Mouse (Mus musculus) thymus, adult 18-20 months (tissue): ENCODE data around the gene Tmem50a.

Source experiments
- DNase-seq, 2 experiments: peaks; one replicate each; pipeline ENCODE4 v3.0.0; 2022; ENCODE audit warnings: mixed read lengths in 2 of 2

Tmem50a gene

DNA sequence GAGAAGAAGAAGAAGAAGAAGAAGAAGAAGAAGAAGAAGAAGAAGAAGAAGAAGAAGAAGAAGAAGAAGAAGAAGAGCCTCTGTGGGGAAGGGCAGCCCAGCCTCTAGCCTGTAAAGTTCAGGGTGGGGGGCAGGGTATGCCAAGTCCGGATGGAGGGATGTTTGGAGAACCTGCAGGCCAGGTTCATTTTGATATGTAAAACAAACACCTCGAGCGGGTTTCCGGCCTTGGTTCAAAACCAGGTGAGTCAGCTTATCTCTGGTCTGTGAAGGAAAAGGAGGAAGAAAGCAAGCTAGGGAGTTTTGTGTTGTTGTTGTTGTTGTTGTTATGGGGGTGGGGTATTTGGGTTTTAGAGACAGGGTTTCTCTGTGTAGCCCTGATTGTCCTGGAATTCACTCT, 43.3 kb downstream of the Tmem50a start:
- DNase-seq = no peak

DNA sequence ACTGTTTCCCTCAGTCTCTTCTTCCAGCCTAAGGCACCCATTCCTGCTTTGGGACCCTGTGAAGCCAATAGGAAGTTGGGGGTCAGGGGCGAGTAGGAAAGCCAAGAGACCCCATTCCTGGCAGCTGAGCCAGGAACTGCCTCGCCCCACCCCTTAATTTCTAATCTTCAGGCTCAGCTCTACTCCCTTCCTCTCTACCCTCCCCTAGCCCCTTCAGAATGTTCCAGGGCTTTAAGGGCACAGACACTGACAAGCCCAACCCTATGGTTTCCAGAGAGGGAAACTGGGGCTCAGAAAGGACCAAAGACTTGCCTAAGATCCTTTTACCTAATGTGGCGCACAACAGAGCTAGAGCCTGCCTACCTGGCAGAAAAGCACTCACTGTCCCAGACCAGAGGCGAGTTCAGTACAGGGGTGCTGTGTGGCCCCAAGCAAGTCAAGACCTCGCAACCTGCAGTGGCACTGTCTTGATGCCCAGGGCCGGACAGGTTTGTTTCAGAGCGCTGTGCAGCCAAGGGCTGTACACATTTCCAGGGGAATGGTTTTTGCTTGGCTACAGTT, 44.9 kb downstream of the Tmem50a start:
- no peak for DNase-seq

DNA sequence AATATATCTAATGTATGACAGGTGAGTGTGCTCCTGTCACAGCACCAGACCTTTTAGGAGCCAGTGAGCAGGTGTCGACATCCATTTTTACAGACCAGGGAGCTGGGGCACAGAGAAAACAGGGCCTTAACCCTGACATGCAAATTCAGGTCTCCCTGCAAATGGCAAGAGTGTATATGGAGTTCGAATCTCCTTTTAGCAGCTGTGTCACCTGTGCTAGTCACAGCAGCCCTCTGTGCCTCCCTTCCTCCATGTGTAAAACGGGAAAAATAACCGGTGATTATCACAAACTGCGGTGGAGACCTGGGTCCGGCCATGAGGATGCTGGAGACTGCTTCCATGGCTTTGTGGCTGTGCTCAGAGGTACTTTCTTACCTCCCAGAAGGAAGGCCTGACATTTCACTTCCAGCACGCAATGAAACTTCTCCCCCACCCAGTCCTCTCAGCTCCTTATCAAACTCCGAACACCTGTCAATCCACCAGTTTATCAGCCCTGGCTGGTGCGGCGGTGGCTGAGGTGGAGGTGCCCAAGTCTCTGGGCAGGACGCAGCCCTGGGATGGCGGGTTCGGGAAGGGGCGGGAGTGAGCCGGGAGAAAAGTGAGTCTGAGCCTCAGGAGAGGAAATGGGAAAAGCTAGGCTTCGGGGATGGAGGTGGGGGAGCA, 45.6 kb downstream of the Tmem50a start:
- DNase-seq = no peak

DNA sequence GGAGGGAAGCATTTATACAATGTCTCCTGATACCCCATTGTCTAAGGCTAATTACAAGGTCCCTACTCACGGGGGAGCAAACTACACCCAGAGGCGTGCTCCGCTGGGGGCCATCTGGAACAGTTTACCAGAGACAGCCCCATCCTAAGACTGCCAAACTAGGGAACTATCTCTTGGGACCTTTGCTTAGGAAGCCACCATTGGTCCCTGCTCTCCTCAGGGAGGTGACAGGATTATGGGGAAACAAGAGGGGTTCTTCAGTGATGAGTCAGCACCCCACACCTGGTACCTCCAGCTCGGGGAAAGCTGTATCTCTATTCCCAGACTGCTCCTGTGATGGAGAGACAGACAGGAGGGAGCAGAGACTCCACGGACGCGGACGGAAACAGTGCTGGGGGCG, 46.3 kb downstream of the Tmem50a start:
- no peak for DNase-seq

DNA sequence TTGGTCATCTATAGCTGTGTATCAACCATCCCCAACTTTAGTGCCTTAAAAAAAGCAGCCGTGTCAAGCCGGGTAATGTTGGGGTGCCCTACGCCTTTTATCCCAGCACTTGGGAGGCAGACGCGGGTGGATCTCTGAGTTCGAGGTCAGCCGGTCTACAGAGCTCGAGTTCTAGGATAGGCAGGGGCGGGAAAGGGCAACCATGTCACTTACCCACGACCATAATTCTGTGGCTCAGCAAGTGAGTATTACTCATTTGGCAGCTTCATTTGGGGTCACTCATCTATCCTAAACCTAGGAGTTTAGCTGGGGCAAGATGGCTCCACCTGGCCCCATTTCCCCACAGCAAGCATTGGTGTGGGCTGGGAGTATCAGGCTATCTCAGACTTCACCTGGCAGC, 46.8 kb downstream of the Tmem50a start:
- DNase-seq = no peak

DNA sequence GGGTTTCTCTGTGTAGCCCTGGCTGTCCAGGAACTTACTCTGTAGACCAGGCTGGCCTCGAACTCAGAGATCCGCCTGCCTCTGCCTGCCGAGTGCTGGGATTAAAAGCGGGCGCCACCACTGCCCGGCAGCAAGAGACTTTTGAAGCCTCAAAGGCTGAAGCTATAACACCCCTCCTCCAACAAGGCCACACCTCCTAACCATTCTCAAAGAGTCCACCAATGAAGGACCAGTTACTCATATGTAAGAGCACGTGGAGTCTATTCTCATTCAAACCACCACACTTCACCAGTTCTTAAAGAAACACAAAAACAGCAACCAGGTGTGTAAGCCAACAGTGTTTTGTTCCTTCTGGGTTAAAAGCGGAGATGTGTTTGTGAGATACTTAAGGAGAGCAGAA, 47.2 kb downstream of the Tmem50a start:
- no peak for DNase-seq

DNA sequence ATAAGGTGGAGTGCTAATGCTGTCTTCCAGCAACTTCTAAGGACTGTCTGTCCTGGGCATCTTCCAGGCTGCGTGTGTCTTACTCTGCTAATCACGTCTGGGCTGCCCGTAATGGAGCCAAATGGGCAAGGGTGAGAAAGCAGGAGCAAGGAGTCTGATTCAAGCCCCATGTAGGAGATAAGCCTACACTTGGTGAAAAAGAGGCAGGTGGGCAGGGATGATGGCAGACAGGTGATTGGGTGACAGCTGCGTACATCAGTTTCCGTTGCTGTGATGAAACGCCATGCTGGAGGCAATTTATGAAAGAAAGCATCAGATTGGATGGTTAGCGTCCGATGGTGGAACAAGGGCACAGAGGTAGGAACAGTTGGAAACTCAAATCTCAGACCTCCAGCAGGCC, 47.6 kb downstream of the Tmem50a start:
- no peak for DNase-seq

DNA sequence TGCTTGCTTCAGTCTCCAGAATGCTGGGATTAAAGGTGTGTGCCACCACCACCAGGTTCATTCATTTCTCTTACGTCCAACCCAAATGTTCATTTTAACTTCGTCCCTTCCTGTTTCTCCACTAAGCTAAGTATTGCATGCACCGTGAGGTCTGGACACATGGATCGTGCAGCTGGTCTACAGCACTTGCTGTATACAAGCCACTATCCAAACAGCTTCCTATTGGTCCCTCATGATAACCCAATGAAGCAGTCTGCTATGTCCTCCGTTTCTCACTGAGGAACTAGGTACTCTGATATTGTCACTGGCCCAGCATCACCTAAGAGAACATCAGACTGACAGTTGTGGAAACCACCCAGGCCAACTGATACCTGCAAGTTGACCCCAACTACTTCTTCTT, 49.0 kb downstream of the Tmem50a start:
- no peak for DNase-seq

DNA sequence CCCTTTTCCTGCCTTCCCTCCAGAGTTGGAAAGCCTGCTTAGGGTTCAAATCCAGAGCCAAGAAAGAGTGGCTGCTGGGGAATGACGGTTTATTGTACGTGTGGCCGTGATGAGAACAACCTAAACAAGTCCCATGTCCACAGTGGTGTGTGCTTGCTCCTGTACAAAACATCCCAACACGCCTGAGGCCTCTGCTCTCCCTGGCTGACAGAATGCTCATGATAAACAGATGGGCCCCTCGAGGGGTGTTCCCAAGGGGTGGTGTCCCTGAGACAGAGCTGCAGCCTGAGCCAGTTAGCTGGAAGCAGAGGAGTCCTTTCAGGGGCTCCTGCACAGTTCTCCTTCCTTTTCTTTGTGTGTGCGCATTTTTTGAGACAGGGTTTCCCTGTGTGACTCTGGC, 49.5 kb downstream of the Tmem50a start:
- no peak for DNase-seq

DNA sequence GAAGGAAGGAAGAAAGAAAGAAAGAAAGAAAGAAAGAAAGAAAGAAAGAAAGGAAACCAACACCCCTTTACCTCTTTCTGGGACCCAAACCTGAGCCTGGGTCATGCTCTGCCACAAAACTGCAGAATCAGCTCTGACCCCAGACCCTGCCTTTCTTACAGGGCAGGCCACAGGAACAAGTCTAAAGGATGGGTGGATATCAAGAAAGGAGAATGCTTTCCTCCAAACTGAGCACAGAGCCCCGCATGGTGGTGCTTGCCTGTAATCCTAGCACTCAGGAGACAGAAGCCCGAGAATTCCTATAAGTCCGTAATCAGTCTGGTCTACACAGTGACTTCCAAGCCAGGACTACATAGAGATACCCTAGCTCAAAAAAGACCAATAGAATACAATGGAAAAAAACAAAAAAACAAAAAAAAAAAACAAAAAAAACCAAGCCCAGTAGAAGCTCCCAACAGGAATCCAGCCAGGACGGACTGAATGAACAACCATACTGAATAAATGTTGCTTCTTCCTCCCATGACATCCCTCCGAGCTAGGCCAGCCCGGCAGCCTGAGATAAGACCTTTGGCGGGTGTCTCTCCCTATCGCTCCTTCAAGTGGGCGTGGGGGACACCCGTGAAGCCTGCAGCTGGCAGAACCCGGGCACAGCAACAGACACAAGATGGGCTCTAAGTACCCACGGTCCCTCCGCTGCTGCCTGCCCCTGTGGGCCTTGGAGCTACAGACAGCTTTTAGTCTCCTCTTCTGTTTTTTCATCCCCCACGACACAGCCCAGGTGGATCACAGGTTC, 50.7 kb downstream of the Tmem50a start, which contains the start of gene Rhd:
Rhd (plus strand) TSS at position 600 of the 793 bp plus-strand sequence.
- no peak for DNase-seq

DNA sequence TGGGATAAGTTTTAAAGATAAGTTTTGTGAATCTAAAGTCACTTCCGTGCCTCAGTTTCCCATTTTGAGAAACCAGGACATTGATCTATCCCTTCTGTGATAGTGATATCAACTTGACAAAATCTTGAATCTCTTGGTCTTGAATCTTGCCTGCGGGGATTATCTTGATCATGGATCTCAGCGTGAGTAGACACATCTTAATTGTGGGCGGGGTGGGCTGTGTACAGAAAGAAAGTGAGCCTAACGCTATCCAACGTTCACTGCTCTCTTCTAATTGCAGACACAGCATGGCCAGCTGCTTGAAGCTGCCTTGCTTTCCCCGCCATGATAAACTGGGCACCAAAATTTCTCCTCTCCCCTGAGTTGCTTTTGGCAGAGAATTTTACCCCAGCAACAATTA, 51.8 kb downstream of the Tmem50a start:
- DNase-seq = no peak

DNA sequence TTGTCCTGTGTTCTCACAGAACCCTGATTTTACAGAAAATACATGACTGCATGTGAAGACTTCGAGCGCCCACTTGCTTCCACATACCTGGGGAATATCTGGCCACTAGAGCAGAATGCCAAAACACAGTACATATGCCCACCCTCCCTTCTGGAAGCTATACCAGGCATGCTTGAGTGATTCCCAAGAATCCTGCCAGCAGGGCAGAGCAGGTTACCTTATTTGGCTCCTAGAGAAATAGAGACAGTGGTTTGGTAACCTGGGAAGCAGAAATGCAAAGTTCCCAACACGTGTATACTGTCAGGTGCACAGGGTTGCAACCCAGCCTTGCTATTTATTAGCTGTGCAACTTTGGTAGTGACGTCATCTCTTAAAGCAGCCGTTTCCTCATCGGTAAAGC, 52.9 kb downstream of the Tmem50a start:
- DNase-seq = no peak

DNA sequence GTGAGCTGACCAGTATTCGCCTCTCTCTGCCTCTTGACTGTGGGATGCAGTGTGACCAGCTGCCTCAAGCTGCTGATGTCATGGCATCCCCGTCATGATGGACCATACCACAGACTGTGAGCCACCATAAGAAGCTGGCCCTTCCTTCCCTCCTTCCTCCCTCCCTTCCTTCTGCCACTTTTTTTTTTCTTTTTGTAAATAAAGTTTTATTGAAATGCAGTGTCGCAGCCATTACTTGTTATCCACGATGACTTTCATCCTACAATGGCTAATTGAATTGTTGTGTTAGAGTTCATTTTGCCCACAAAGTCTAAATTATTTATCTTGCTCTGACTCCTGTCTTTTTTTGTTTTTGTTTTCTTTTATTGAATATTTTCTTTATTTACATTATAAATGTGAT, 56.3 kb downstream of the Tmem50a start:
- no peak for DNase-seq

DNA sequence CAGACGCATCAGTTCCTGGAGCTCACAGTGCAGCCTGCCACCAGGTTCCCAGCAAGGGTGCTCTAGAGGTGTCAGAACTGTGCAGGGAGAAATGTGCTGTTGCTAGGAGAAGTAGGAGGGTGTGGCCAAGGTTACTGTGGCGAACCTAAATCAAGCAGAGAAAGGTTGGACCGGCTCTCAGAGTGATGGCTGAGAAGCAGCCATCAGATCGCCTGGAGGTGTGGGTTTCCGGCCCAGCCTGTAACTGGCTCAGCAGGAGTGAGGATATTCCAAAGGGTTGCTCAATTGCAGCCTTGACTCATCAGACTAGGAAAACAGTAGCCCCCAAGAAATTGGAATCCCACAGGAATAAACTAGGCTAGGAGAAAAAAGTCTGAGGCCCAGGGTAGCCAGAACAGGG, 58.3 kb downstream of the Tmem50a start:
- DNase-seq = no peak

DNA sequence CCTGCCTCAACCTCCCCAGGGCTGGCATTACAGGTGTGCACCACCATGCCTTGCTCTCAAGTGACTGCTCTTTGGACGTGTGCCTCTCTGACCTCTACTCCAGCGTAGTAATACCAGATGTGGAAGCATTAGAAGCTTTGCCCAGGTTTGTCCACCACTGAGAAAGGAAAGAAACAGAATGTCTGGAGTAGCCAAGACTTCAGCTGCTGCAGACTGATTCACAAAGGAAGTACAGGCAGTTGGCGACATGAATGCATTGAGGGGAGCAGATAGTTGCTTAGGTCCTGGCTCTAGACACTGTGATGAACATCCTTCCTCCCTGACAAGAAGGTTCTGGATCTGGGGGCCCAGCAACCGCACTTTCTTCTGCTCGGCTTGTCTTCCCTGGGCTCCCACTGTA, 58.8 kb downstream of the Tmem50a start:
- no peak for DNase-seq

DNA sequence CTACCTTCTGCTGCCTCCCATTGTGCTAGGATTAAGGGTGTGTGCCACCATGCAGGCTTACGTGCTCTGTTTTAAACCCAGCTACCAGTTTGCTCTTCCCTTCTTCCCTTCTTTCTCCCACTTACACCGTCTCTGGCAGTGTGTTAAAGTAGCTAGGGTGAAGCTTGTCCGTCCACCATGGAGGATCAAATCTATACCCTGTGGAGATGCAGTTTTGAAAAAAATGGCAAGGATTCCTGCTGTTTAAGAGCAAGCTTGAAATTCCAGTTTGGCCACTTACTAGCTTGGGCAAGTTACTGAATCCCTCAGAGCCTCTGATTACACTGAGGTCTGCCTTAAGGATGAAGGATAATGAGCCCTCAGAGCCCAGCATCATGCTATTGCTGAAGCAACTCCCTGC, 59.5 kb downstream of the Tmem50a start:
- DNase-seq = no peak

DNA sequence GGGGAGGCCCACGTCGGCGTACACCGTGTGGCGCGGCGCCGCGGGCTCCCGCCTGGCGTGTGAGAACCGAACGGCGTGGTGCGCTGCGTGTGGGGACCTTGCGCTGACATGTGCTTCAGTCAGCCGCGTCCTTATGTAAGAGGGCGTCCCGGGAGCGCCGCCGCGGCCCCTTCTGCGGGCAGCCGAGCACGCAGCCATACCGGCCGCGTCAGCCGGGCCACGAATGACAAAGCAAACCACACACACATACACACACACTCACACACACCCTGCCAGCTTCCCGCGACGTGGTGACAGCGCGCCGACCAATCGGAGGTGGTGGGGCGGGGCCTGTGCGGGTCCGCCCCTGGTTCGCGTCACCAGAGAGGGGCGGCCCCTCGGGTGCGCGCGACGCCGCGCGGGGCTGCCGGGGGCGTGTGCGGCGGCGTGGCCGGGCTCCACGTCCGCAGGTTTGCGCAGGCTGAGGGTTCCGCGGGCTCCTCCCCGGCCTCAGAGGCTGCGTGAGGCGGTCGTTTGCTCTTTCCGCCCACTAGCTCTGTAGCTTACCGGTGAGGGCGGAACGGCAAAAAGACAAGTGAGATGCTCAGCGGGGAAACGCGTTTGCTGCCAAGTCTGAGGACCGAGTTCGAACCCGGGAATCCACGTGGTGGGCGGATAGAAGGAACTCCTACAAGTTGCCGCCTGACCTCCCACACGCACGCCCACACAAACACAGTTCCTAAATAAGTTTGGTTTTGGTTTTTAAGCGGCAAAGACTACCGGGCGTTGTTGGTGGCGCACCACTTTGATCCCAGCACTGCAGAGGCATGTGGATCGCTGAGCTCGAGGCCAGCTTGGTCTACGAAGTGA, 61.0 kb downstream of the Tmem50a start:
- peak; percentile 83 to 86 for DNase-seq

DNA sequence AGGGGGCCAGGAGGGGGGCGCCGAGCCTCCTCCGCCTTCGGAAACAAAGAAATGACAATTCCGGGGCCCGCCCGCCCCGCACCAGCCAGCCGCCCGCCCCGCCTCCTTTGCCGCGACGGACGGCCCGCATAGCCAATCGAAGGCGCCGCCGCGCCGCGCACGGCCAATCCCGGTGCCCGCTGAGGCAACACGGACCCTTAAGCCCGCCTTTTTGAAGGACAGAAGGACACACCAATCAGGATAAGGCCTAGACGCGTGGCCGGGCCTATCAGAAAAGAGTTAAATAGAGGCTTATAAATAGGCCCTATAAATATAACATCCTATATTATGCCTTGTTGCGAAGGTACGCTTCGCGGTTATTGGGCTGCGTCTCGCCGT, 61.6 kb downstream of the Tmem50a start, which contains the start of gene Maco1:
Maco1 (minus strand) TSS at position 87 of the 378 bp plus-strand sequence.
- peak; percentile 96 to 98 for DNase-seq

DNA sequence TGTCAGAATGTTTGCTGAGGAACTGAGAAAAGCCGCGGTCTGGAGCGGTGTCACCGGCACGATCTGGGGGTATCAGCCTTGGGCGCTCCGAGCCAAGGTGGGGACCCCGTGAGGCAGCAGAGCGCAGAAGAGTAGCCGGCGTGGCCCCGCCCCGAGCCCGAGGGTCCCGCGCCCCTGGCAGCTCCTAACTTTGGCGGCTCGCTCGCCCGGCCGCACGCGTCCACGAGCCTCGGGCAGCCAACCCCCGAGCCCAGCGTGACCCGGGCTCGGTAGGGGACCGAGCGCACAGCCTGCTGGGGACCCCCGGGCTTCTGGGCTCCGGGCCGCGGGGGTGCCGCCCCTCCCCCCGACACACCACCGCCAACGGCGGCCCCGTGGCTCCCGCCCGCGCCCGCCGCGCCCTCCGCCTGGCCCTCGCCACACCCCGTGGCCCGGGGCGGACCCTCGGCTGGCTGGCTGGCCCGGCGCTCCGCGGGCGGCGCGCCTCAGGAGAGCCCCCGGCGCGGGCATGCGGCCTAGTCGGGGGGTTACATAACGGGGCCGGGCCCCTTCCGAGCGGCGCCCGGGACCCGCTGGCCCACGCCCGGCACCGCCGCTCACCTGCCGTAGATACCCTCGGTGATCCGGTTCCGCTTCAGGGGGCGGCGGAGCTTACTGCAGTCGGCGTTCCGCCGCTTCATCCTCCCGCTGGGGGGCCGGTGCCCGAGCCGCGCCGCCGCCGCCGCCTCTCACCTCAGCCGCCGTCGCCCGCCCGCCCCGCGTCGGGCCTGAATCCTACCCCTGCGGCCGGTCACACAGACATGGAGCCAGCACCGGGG, 62.2 kb downstream of the Tmem50a start:
- peak; percentile 32 to 39 for DNase-seq

DNA sequence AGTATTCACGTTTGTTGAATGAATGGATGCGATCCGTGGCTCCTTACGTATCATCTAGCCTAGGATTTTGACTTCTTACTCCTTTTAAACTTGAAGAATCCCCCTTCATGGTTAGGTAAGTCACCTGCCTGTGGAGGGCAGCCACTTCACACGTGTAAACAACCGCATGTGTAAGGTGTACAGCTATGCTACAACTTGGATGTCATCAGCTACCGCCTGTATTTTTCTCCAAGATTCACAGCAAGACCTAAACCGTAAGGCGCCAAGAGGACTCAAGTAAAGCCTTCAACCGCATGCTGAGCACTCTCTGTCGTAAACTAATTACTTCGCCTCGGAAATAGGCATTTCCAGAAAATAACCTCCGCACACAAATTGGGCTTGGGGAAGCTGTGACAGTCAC, 62.9 kb downstream of the Tmem50a start:
- no peak for DNase-seq

DNA sequence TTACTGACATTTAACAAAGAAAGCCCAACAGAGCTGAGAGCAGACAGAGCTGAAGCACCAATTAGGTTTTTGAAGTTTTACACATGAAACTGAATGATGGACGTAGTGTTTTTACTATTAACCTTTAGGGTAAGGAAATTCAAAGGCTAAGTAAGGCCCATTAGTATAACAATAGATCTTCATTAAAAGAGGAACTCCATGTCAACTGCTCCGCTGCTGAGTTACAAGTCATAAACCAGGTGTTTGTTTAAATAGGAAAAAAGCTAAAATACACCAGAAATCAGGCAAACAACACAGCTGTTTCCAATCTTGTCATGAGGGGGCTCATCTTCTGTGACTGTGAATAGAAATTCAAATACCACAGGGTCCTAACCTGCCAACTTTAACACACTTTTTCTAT, 63.6 kb downstream of the Tmem50a start:
- no peak for DNase-seq

DNA sequence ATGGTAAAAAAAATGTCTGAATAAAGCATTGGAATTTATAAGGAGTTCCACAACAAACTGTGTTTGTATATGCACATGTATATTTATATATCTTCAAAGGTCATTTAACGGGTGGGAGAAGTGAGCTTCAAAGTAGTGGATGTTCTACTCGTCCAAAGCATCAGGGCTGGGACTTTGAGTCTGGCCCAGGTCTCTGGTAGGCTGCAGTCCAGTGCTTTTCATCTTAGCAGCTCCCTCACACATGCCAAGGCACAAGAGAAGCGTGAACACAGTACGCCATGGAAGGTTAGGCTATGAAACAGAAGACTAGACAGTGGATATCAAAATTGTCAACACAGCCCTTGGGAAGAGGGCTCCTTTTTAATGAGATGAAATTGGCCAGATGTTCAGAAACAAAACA, 64.3 kb downstream of the Tmem50a start:
- DNase-seq = no peak
